Mouse (Mus musculus): ENCODE measurements around the gene Xlr4b. TPM values are rescaled to one million over a fixed set of nuclear protein-coding genes. Genes with fewer than 3 reads are reported as not detected.
"Not testable (repeated sequence)": the region's sequence is repeated elsewhere in the genome, so short reads cannot be mapped to it uniquely, and the experiment has no call there.

Xlr4b gene
- polyA plus RNA-seq, 1 experiment from 2014 or later: 4.1 TPM

- not testable (repeated sequence) for H3K9me3 ChIP-seq (replicated peaks; ENCODE audit: control insufficient read depth, low read length); H3K27ac ChIP-seq (ENCODE audit: low read length); H3K4me2 ChIP-seq (ENCODE audit: low read depth, low read length); H3K4me1 ChIP-seq (ENCODE audit: control insufficient read depth, insufficient read depth, low read length); H3K27me3 ChIP-seq (ENCODE audit: control insufficient read depth, insufficient read depth, low read length); H3K36me3 ChIP-seq (ENCODE audit: control insufficient read depth, insufficient read depth); ATAC-seq (replicated peaks; ENCODE audit: extremely low read depth, insufficient read depth, low FRiP score); H3K9ac ChIP-seq (ENCODE audit: low read length); H3K4me3 ChIP-seq (ENCODE audit: low read length)
- WGBS: 87% methylated on average over 1 of the region's 2 CpGs
Measured at GRCm38 (mm10) chrX:73262428-73262827, 48.3 kb downstream of the Xlr4b start.

GRCm38 (mm10) chrX:73265270-73265669 lies 51.1 kb downstream of the Xlr4b start, which contains the start of gene Xlr3c:
TSS of gene Xlr3c (minus strand) at chrX:73265390.
- WGBS: 81% methylated on average over 14 of the region's 14 CpGs

More at GRCm38 (mm10) chrX:73265270-73265669, 51.1 kb downstream of the Xlr4b start, which contains the start of gene Xlr3c:
- not testable (repeated sequence) for H3K27me3 ChIP-seq (ENCODE audit: control insufficient read depth, insufficient read depth, low read length); H3K9me3 ChIP-seq (replicated peaks; ENCODE audit: control insufficient read depth, low read length); H3K4me2 ChIP-seq (ENCODE audit: low read depth, low read length); ATAC-seq (replicated peaks; ENCODE audit: extremely low read depth, insufficient read depth, low FRiP score); H3K36me3 ChIP-seq (ENCODE audit: control insufficient read depth, insufficient read depth); H3K27ac ChIP-seq (ENCODE audit: low read length); H3K4me1 ChIP-seq (ENCODE audit: control insufficient read depth, insufficient read depth, low read length); H3K9ac ChIP-seq (ENCODE audit: low read length); H3K4me3 ChIP-seq (ENCODE audit: low read length)

Other genes starting within 250 kb of the Xlr4b start
- 3.3 and 3.6 TPM in 2 replicates for gene Zfp185, start 227.0 kb upstream of the Xlr4b start, polyA plus RNA-seq (2015; fragmentation: Nextera tagmentation; extraction: Ambion mirVana)
- not detected in 2 replicates for gene Pnma5, start 177.2 kb upstream of the Xlr4b start, polyA plus RNA-seq (2015; fragmentation: Nextera tagmentation; extraction: Ambion mirVana)
- gene Pnma3, start 149.5 kb upstream of the Xlr4b start, polyA plus RNA-seq (2015; fragmentation: Nextera tagmentation; extraction: Ambion mirVana): not detected in 2 replicates
- 2.6 and 4.3 TPM in 2 replicates for gene Xlr4a, start 131.9 kb upstream of the Xlr4b start, polyA plus RNA-seq (2015; fragmentation: Nextera tagmentation; extraction: Ambion mirVana)
- 1.0 and 1.8 TPM in 2 replicates for gene Xlr3a, start 117.2 kb upstream of the Xlr4b start, polyA plus RNA-seq (2015; fragmentation: Nextera tagmentation; extraction: Ambion mirVana)
- gene Gm14685, start 97.3 kb upstream of the Xlr4b start, polyA plus RNA-seq (2015; fragmentation: Nextera tagmentation; extraction: Ambion mirVana): 0.05 and 0.11 TPM in 2 replicates
- not detected in 2 replicates for gene Xlr5b, start 65.5 kb upstream of the Xlr4b start, polyA plus RNA-seq (2015; fragmentation: Nextera tagmentation; extraction: Ambion mirVana)
- not detected in 2 replicates for gene DXBay18, start 64.9 kb upstream of the Xlr4b start, polyA plus RNA-seq (2015; fragmentation: Nextera tagmentation; extraction: Ambion mirVana)
- not detected in 2 replicates for gene Spin2d, start 37.3 kb upstream of the Xlr4b start, polyA plus RNA-seq (2015; fragmentation: Nextera tagmentation; extraction: Ambion mirVana)
- gene Xlr3b, start 22.1 kb upstream of the Xlr4b start, polyA plus RNA-seq (2015; fragmentation: Nextera tagmentation; extraction: Ambion mirVana): 6.3 and 6.5 TPM in 2 replicates
- 11.8 and 11.9 TPM in 2 replicates for gene F8a, start 14.0 kb downstream of the Xlr4b start, polyA plus RNA-seq (2015; fragmentation: Nextera tagmentation; extraction: Ambion mirVana)
- 0.39 and 1.8 TPM in 2 replicates for gene Xlr4c, start 28.8 kb downstream of the Xlr4b start, polyA plus RNA-seq (2015; fragmentation: Nextera tagmentation; extraction: Ambion mirVana)
- not detected in 2 replicates for gene Xlr3c, start 51.1 kb downstream of the Xlr4b start, polyA plus RNA-seq (2015; fragmentation: Nextera tagmentation; extraction: Ambion mirVana)
- gene Xlr5a, start 78.6 kb downstream of the Xlr4b start, polyA plus RNA-seq (2015; fragmentation: Nextera tagmentation; extraction: Ambion mirVana): not detected in 2 replicates
- gene Xlr5c, start 78.6 kb downstream of the Xlr4b start, polyA plus RNA-seq (2015; fragmentation: Nextera tagmentation; extraction: Ambion mirVana): not detected in 2 replicates
- gene Gm45015, start 122.5 kb downstream of the Xlr4b start, polyA plus RNA-seq (2015; fragmentation: Nextera tagmentation; extraction: Ambion mirVana): not detected in 2 replicates
- gene Zfp275, start 128.3 kb downstream of the Xlr4b start, polyA plus RNA-seq (2015; fragmentation: Nextera tagmentation; extraction: Ambion mirVana): 8.4 and 10.0 TPM in 2 replicates
- gene Gm18336, start 184.4 kb downstream of the Xlr4b start, polyA plus RNA-seq (2015; fragmentation: Nextera tagmentation; extraction: Ambion mirVana): not detected in 2 replicates
- not detected in 2 replicates for gene Zfp92, start 196.8 kb downstream of the Xlr4b start, polyA plus RNA-seq (2015; fragmentation: Nextera tagmentation; extraction: Ambion mirVana)
- gene Trex2, start 221.0 kb downstream of the Xlr4b start, polyA plus RNA-seq (2015; fragmentation: Nextera tagmentation; extraction: Ambion mirVana): not detected in 2 replicates
- gene Haus7, start 244.7 kb downstream of the Xlr4b start, polyA plus RNA-seq (2015; fragmentation: Nextera tagmentation; extraction: Ambion mirVana): 40.2 and 42.3 TPM in 2 replicates